Mouse (Mus musculus) left cerebral cortex, postnatal 36 days (tissue): ENCODE measurements around the gene Fgf12. TPM values are rescaled to one million over a fixed set of nuclear protein-coding genes. Genes with fewer than 3 reads are reported as not detected.

ENCODE experiments used
- DNase-seq, 2 experiments: peaks; one replicate each; pipeline ENCODE4 v3.0.0; 2021 to 2022; ENCODE audit warnings: low spot score in 2 of 2, mixed read lengths in 1 of 2
- intact Hi-C: fragments of 180-260 bp; cut with DNase I; formaldehyde crosslinking; loops from one replicate; pipeline ENCODE4 v1.15.1; 2025
- microRNA-seq: library from miRNA; unstranded; fragments of <30 nt; microRNA quantifications from one replicate; pipeline ENCODE4 v1.2.0, GENCODE M21; 2022
- total RNA-seq, 2 experiments: library from RNA; stranded (reverse); gene quantifications; 2 replicates each; pipeline ENCODE4 v1.2.3; 2021

Gene Fgf12
- total RNA-seq, 2 experiments from 2014 or later, result 307 to 314 TPM

GRCm38 (mm10) chr16:28156443-28156842 lies 596.4 kb downstream of the Fgf12 start:
- DNase-seq, result no peak
- intact Hi-C loops, result no loop called here

GRCm38 (mm10) chr16:28140972-28141371 lies 611.9 kb downstream of the Fgf12 start:
- intact Hi-C loops, result no loop called here

GRCm38 (mm10) chr16:28127006-28127405 lies 625.9 kb downstream of the Fgf12 start:
- intact Hi-C loops, result no loop called here
- DNase-seq, result no peak

More at GRCm38 (mm10) chr16:28140972-28141371, 611.9 kb downstream of the Fgf12 start:
- DNase-seq, result no peak

Small RNA genes lying within 50 kb of the gene (microRNA-seq; reads per million reads assigned to microRNA genes)
- not detected for gene Mir690

Other genes with a start within 250 kb of the Fgf12 start
- 10 to 100 TPM; 35.8 to 44.1 TPM for gene Mb21d2, start 176.6 kb upstream of the Fgf12 start, total RNA-seq